Mouse (Mus musculus) liver, postnatal 0 days (tissue): ENCODE measurements around the gene Ano8.

ENCODE experiments used
- CTCF ChIP-seq: sonication (generic); IDR thresholded peaks from 2 replicates; pipeline ENCODE4 v1.5.1; 2016; ENCODE audit warnings: antibody characterized with exemption, low read depth
- EP300 ChIP-seq: IDR thresholded peaks from 2 replicates; pipeline ENCODE4 v1.6.1; 2016; ENCODE audit warnings: antibody characterized with exemption, low read depth, mild to moderate bottlenecking

- TF ChIP-seq CTCF (no peak), EP300 (no peak)
Observed at GRCm38 (mm10) chr8:71516786-71517185, 31.0 kb upstream of the Ano8 start.
